Mouse (Mus musculus): ENCODE results near the gene Psg17.
"Not testable (repeated sequence)": the region's sequence is repeated elsewhere in the genome, so short reads cannot be mapped to it uniquely, and the experiment has no call there.

Psg17 gene

DNA sequence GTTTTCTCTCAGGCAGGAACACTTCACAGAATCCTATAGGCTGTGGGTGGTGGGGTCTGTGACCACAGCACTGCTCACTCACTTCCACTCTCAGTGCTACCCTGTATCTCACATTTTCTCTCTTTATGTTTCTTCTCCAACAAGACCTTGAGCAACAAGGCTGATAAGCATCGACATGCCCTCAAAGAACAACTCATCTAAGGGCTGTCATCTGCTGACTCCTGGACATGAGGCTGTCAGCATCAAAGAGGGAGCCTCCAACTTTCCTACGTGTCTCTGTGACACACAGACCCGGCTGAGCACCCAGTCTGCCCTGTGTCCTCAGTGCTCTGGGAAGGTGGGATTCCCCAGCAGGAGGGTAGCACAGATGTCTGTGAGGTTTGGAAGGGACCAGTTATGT lies at the start of gene Psg17:
Gene Psg17, minus strand, starts transcription at position 101 of the 400 bp plus-strand sequence.
- no peak for DNase-seq

DNA sequence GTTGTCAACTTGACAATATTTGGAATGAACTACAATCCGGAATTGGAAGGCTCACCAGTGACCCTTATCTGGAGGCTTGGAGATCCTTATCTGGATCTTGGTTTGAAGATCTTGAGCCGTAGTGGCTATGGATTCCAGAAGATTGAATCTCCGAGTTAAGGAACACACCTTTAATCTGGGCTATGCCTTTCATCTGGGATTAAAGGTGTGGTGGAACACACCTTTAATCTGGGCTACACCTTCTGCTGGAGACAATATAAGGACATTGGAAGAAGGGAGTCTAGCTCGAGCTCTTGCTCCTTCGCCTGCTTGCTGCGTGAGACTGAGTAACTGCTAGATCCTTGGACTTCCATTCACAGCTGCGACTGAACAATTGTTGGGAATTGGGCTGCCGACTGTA lies 49.6 kb upstream of the Psg17 start, which contains the start of gene Pglyrp1:
Gene Pglyrp1, plus strand, starts transcription at position 301 of the 400 bp plus-strand sequence.
- DNase-seq = not testable (repeated sequence)

DNA sequence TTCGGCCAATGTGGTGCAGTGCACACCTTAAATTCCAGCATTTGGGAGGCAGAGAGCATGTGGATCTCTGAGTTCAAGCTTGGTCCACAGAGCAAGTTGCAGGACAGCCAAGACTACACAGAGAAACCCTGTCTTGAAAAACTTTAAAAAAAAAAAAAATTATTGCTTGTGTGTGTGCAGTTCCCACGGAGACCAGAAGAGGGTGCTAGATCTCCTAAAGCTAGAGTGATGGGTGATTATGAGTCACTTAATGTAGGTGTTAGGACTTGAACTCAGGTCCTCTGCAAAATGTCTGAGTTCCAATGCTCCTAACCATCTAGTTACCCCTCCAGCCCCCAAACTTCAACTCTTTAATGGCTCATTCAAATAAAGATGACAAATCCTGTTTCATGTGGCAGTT lies 47.1 kb upstream of the Psg17 start:
- DNase-seq = no peak

DNA sequence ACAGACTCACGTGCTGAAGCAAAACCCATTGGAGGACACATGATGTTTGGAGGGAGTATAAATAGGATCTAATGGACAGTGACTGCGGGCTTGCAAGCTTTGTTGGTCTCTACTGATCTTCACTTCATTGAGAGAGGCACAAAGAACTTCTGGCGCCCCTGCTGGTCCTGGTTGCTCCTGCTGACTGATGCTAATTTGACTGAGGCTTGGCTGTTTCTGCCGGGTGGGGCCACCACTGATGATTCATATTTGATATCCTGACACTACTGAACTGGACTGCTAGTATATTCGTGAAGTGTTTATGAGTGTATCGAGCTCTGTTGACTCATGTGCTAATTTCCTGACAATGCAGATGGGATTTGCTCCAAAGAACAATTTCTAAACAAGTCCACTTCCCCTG lies 41.4 kb upstream of the Psg17 start:
- DNase-seq = no peak

DNA sequence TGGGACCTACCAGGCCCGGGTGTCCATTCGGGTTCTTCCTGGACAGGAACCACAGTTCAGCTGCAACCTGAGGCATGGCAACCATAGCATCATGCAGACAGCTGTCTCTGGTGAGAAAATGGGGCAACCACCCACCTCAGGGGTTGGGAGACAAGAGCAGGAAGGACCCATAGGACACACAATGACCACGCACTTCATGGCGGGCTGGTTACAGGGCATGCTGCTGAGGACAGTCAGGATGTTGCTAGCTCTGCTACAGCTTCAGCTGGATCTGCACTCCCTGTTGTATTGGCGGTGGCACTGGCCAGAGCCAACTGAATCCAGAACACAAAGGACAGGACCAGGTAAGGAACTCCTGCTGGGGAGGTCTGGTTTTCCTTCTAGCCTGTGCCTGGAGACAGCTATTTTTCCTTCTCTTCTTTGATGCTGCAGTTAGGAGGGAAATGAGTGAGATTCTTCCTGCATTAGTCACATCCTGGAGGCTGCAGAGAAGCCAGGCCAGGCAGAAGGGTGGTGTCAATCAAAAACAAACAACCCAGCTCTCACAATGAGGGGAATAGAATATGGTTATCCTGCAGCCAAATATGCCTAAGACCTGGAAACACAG lies 37.0 kb upstream of the Psg17 start:
- DNase-seq = peak in 1 of 2 experiments; percentile 23

DNA sequence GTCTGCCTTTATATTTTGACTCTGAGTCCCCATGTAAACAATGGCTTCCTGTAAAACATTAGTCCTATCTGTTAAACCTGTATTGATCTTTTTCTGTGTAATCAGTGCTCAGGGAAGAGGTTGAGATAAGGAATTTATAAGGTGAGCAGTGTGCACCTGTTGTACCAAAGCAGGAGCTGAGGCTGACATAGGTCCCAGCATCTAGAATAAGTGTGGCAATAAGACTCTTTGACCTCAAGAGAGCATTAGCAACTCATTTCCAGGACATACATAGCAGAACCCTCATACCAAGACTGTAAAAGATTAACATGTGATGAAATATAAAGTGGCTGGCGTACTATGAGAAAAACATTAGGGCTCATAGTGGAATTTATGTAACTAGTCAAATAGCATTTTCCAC lies 27.0 kb upstream of the Psg17 start:
- no peak for DNase-seq

DNA sequence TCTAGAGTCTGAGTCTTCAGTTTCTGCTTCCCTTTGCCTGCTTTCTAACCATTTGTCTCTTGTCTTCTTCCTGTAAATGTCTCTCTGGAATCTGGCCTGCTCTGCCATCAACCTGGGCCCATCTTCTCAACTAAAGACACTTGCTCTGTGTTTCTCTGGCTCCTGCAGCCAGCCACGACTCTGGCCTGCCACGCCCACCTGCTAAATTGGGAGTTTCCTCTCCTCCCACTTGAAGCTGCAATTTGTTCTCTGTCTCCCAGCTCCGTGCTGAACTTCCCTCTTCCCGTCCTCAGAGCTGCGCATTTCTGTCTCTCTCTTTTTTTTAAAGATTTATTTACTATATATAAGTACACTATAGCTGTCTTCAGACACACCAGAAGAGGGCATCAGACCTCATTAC lies 23.4 kb upstream of the Psg17 start:
- no peak for DNase-seq

DNA sequence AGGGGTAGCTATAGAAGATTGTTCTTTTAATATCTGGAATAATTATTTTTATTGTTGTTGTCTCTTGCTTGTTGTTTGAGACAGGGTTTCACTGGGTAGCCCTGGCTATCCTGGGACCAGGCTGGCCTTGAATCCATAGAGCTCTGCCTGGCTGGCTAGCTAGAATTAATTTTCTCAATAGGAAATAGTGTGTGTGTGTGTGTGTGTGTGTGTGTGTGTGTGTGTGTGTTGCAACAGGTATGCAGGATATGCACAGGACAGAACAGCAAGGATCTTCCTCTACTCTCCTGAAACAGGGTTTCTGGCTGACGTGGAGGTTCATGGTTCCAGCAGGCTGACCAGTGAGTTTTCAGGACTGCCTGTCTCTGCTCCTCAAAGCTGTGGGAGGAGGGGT lies 19.8 kb upstream of the Psg17 start:
- no peak for DNase-seq

DNA sequence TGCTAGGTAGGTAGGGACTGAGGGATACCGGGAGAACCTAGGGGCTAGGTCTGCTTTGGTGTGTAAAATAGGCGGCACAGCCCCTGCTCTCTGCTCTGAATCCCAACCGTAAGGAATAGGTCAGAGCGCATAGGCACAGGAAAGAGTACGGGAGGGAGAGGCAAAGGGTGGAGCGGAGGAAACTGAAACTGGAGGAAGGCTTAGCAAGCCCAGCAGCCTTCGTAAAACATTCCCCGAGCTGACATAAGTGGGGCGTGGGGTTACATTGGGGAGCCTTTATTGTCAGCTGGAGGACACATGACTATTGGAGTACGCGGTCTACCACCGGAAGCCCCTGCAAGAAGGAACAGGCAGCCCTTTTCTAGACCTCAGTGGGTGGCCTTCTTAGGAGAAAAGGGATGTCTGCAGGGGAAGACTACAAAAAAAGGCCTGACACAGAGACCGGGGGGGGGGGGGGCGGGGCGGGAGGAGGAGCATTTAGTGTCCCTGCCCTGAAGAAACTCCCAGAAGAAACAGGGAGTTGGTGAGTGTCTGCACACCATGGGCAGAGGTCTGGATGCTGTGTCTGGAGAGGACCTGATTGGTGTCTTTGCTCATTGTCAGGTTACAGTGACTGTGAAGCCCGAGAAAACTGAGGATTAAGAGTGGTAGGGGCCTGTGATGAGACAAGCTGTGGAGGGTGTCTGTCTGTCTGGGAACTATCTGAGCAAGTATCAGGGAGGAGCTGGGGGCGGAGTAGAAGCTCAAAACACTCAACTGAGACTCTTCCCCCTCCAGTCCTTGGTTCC lies 19.2 kb upstream of the Psg17 start:
- peak; percentile 36 to 61 for DNase-seq

DNA sequence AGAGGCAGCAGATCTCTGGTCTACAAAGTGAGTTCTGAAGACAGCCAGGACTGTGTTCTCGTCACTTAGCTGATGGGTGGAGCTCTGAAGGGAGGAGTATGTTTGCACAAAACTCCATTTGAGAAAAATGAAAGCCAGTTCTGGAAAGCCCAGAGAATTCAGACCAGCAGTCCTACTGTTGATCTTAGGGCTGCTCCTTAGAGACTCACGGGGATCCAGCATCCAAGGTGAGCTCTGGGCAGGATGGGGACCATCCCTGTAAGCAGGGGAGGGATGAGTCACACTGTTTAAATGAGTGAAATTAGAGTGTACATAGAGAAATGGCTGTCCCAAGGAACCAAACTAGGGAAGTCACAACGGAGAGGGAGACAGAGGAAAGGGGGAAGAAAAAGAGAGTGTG lies 18.5 kb upstream of the Psg17 start, which contains the start of gene Mill2:
Gene Mill2, plus strand, starts transcription at position 102 of the 400 bp plus-strand sequence.
- DNase-seq = no peak

DNA sequence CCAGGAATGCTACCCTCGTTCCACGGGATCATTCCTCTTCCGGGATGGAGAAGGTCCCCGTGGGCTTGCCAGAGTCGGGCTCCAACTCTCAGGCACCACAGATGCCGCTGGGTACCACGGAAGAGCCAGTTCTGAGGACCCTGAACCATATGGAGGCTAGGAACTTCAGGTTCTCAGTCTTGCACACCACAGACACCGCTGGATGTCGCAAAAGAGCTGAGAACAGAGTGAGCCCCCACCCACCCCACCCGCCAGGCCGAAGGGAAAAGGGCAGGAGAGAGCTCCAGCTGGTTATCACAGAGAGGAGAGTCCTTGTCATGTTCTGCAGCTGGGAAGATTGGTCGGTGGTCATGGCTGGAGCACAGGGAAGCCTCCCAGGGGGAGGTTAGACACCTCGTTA lies 10.9 kb upstream of the Psg17 start:
- no peak for DNase-seq

DNA sequence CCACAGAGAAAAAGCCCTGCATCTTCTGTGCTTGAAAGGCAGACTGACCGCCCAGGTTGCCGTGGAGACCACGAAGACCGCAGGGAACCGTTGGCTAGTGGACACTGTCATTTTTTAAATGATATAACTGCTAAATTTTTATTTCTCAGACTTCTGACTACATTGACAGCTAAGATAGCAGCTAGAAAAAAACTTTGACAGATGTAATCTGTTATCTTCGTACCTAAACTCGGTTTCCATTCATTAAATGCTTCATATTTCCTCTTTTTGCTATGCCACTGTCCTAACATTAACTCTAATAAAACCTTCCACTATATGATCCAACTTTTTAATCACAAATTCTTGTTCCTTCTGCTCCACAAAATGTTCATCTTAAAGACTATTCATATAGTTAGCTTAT lies 8.1 kb upstream of the Psg17 start:
- no peak for DNase-seq

DNA sequence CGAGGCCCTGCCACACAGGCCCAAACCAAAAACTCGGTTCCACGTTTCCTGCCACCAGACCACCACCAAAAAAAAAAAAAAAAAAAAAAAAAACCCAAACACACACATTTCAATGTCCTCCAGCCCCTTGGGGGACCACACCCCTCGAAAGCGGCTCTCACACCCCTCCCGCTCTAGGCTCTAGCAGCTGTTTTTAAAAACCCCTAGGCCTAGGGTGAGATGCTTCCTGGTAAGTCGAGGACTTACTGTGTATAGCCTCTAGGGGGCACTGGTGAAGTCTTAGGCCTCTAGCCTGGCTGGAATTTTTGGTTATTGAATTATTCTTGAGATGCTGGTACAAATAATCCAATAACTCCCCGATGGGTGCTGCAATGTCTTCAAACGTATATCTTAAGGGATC lies 7.2 kb upstream of the Psg17 start:
- DNase-seq = no peak

DNA sequence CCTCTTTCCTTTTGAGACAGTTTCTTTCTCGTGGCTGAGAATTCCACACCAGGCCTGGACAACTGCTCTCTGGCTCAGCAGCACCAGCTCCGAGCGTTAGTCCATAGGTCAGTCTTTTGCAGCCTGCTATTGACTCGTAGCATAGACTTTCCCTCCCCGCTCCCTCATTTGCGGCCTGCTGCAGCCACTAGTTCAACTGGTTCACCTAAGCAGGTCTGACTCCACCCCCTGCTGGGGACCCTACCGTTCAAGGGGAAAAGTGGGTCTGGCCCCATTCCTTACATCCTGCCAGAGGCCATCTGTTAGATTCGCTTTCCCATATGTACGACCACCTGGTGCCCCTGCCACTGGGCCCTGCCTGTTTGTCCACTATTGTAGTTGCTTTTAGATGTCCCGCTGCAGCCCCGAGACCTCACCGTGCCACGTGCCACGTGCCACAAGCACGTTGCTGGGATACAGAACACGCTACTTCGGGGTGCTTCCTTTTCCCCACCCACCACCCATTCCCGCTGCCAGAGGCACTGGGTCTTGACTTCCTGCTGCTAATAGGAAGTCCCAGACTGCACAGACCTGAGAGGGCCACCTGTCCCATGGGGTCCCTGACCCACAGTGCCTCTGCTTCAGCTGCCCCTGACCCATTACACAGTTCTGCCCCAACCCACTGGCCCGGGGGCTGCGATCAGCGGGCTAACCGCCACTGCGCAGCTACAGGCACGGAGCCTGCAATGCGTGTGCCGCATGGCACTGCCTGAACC lies 6.6 kb upstream of the Psg17 start:
- no peak for DNase-seq

DNA sequence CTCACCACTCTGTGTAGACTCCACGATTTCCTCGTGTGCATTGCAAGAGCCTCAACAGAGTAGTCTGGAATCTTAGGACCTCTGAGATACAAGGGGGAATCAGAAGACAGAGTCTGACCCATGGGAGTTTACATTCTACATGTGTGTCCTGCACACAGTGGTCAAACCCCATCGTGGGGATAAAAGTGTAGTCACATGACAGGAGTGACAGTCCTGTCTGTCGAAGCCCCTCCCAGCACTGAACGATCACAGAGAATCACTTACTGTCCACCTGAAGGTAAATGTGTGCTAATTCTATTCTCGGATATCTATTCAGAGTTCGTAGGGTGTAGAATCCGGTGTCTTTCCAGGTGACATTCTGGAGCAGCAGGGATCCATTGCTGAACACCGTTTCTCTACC lies 3.1 kb downstream of the Psg17 start:
- no peak for DNase-seq

DNA sequence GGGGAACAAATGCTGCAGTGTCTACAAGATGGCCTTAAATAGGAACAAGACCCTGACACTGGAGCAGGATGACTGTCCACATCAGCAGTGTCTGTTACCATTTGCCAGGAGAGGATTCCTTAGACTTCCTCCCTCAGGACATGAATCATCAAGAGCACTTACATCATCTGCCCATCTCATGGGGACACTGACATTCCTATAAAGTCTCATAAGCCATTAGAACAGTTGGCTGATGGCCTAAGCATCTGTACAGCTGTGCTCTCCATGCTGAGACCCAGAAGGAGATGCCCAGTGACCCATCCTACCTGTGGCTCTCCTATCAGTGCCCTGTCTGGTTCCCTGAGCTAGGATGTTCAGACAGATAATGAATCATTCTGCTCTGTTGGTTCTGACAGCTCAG lies 17.9 kb downstream of the Psg17 start:
- DNase-seq = no peak

DNA sequence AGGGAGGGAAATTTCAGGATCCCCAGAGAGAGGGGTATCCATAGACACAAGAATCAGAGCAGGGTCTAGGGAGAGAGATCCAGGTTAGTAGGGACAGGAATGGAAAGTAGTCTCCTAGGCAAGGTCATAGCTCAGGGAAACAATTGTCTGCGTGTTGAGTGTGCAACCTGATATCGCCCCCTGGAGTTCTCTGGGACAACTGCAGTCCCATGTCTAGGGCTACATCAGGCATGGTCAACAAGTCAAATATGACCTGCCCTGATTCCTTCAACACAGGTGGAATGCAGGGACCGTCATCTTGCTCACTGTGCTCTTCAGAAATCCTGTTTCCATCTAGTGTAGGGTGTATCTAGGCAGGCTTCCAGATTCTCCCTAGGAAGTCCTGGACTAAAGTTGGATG lies 22.3 kb downstream of the Psg17 start:
- DNase-seq = no peak

DNA sequence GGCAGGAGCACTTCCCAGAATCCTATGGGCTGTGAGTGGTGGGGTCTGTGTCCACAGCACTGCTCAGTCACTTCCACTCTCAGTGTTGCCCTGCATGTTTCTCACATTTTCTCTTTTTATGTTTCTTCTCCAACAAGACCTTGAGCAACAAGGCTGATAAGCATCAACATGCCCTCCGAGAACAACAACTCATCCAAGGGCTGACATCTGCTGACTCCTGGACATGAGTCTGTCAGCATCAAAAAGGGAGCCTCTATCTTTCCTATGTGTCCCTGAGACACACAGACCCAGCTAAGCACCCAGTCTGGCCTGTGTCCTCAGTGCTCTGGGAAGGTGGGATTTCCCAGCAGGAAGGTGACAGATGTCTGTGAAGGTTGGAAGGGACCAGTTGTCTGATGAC lies 23.0 kb downstream of the Psg17 start, which contains the start of gene Psg19:
Gene Psg19, minus strand, starts transcription at position 101 of the 400 bp plus-strand sequence.
- DNase-seq = no peak

DNA sequence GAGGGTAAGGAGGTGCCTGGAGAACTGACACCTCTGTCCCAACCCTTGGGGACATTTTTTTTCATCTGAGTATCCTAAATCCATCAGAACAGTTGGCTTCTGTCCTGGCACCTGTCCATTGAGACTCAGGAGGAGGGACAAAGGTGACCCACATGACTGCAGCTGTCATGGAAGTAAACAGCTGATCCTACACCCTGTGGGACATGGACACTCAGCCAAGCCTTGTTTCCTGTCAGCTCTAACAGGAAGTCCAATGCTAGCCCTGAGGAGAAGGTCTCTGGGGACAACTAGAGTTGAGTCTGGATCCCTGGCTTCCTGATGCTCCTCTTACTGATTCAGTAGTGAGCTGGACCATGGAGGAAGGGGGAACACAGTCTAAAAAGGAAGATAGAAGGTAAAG lies 30.7 kb downstream of the Psg17 start:
- DNase-seq = not testable (repeated sequence)

DNA sequence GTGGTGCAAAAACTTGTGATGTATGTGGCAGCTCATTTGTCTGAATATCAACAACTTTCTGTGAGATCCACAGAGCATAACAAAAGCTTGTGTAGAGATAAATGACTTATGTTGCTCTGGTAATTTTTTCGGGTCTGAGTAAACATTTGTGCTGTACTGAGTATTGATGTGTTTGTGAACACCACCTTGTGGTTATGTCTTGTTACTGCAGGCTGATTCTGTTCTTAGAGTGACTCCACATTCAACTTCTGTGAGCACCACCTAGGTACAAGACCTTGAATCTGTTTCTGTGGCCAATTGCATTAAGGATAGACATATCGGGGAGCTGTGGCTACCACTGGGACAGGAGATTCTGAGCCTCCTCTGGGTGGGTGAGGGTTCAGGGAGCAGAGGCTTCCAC lies 40.1 kb downstream of the Psg17 start:
- DNase-seq = not testable (repeated sequence)

DNA sequence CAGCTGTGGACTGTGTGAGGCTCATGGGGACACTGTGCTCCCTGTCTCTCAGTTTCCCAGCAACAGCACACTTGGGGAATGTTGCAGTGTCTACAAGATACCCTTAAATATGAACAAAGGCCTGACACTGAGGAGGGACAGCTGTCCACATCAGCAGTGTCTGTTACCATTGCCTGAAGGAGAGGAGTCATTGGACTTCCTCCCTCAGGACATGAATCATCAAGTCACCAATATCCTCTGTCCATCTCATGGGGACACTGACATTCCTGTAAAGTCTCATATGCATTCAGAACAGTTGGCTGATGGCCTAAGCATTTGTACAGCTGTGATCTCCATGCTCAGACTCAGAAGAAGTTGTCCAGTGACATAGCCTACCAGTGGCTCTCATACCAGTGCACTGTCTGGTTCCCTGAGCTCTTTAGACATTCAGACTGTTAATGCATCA lies 42.0 kb downstream of the Psg17 start:
- no peak for DNase-seq
